Mouse (Mus musculus) layer of hippocampus, adult 9-10 months (tissue): ENCODE measurements around the gene Carf.
"Not testable (repeated sequence)": the region's sequence is repeated elsewhere in the genome, so short reads cannot be mapped to it uniquely, and the experiment has no call there.

Experiments used
- DNase-seq: peaks from one replicate; pipeline ENCODE4 v3.0.0; 2022; ENCODE audit warnings: low spot score

Gene Carf

DNA sequence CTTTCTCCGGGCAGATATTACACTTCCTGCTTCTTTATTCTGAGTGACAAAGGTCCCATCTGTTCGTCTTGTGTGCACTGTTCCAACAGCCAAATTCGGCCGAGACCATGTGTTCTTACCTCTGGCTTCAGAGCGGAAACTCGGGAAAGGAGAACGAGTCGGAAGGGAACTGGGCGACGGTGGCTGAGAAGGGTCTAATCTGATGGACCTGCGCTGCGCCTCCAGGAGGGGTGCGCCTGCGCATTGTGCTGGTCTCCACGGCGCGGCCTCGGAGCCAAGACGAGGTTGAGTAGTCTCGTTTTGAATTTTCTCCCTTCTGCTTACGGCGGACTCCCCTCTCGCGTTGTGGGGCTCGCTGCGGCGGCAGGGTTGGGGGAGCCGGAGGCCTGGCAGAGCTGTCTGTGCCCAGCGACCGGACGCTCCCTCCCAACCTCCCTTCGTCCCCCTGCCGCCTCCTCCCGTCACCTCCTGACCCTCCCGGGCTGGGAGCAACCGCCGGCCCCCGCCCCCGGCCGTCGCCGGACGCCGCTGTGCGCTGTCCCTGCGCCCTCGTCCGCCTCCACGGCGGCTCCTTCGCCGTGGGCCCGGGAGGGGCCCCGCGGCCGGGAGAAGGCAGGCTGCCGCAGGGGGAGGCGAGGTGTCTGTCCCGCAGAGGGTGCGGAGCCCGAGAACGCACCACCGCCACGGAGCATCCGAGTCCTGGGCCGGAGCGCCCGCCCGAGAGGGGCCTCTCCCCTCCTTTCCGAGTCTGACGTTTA is at the start of gene Carf, which contains the start of gene Wdr12:
TSS of gene Carf (plus strand) at position 224 of the 758 bp plus-strand sequence.
TSS of gene Wdr12 (minus strand) at position 622 of the 758 bp plus-strand sequence.
- peak; percentile 95 for DNase-seq

DNA sequence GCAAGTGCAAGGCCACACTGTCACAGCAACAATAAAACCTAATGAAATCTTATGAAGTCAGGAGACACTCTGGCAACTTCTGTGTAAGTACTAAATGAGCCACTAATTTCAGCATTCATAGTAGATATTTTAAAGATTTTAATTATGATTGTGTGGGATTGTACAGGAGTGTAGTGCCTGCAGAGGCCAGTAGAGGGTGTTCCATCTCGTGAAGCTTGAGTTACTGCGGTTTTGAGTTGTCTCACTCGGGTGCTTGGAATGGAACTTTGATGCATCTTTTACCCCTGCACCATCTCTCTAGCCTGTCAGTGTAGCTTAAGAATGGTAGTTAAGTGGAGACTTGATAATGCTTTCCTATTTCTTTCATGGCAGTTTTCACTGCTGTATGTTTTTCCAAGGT is 43.4 kb upstream of the Carf start:
- no peak for DNase-seq

DNA sequence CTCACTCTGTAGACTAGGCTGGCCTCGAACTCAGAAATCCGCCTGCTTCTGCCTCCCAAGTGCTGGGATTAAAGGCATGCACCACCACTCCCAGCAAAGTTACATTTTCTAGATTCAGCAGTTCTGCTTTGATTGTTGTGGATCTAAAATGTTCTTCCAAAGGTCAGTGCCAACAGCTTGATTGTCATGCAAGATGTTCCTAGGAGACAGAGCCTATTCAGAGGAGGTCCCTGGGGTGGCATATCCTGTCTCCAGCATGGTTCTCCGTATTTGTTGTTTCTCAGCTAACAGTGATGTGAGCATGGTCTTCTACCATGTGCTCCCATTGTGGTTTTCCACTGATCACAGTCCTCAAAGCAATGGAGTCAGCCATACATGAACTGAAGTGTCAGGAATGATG is 41.7 kb upstream of the Carf start:
- no peak for DNase-seq

DNA sequence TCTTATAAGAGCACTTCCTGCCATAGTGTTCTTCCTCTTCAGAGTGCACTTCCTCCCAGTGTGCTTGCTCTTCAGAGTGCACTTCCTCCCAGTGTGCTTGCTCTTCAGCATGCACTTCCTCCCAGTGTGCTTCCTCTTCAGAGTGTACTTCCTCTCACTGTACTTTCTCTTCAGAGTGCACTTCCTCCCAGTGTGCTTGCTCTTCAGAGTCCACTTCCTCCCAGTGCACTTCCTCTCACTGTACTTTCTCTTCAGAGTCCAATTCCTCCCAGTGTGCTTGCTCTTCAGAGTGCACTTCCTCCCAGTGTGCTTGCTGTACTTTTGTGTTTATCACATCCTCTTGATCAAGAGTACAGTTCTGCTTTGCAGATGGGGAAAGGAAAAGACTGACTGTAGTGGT is 27.3 kb upstream of the Carf start:
- not testable (repeated sequence) for DNase-seq

DNA sequence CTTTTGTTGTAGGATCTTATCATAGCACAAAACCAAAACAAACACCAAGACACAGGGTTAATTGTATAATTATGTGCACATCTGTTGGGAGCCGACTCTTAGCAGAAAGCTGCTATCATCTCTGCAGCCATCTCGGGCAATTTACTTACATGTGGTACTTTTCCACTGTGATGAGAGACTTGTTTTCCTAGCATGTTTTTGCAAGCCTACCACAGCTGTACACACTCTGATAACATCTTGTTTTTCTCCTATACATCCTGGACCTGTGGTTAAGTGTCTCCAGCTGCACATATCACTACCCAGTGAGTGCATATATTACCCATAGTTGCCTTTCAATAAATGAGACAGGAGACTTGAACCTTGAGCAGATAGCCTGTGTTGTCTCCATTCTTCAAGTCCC is 23.1 kb upstream of the Carf start:
- DNase-seq, result no peak

DNA sequence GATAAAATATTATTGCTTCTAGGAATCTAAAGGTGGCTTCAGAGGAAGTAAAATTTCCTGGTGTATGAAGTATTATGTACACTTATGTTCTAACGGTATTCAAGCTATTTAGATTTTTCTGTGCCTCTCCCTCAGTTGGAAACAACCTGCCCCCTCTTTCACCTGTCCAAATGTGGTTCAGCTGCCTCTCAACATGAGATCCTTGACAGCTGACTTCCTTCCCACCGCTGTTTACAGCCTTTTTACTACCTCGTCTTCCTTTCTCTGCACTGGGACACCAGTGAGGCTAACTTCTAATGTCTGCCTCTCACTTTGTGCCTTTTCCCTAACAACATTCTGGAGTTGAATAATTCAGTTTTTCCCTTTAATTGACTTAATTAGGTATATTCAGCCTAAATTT is 22.5 kb upstream of the Carf start:
- DNase-seq, result no peak

DNA sequence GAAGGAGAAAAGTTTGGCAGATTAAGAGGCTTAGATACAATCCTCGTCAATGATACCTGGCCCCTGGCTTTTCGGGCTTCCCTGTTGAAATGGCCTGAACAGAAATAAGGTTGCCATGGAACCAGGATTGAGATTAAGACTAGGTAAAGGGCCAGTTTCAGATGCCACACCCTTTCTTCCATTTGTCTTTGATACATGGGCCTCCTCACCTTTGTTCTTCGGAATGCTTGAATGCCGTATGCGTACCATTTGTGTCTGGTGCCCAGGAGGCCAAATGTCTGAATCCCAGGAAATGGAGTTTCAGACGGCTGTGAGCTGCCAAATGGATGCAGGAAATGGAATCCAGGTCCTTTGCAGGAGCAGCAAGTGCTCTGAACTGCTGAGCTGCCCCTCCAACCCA is 21.6 kb upstream of the Carf start:
- DNase-seq, result no peak

DNA sequence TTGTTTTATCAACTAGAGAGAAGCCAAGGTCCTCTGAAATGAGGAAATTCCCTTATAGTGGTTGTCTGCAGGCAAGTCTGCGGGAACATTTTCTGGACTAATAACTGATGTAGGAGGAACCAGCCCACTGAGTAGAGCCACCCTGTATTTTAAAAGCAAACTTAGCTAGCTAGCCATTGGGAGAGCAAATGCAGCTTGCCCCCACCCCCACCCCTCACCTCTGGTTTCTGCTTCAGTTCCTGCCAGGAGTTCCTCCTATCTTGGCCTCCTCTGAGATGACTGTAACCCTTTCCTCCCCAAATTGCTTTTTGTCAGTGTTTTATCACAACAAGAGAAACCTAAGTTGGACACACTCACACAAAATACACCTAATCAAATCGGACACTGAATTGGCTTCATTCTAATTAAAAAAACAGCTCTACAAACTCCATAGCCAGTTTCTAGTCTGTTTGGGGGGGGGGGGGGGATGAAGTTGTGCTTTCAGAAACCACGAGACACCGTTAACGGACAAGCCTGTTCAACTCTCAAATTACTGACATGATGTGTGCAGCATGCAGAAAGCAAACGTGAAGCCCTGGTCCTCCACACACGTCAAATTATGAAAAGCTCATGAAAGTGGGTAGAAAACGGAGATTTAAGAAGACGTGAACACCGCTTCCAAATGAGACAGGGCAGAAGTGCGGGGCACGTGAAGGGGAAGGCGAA is 1.3 kb upstream of the Carf start:
- no peak for DNase-seq

DNA sequence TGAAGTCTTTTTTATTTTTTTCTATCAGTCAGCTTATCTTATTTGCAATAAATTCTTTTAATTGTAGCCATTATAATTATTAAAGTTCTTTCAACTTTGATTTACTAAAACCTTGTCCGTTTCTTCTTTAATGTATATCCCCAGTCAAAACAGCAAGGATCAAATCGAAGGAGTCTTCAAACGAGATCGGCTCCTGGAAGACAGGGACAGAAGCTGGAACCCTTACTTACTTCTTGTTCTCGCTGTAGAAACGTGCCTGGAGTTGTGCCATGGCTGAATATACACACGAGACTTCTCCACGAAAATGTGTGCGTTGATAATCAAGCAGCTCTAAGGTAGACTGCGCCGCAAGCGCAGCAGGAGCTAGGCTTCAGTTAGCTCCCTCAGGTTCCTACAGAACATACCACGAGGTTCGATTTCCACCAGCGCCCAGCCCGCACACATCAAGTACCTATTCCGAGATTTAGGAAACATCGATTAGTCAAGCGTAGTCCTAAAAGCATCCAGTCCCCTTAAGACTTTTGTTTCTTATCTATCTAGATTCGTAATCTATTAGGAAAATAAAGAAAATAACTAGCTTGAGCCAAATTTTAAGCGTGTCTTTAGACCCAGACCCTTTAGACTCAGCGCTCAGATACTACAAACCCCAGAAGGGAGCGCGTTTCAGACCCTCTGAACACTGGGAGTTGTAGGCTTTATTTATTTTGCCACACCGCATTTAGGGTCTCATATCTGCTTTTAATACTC is 597 bp upstream of the Carf start:
- peak; percentile 71 for DNase-seq

DNA sequence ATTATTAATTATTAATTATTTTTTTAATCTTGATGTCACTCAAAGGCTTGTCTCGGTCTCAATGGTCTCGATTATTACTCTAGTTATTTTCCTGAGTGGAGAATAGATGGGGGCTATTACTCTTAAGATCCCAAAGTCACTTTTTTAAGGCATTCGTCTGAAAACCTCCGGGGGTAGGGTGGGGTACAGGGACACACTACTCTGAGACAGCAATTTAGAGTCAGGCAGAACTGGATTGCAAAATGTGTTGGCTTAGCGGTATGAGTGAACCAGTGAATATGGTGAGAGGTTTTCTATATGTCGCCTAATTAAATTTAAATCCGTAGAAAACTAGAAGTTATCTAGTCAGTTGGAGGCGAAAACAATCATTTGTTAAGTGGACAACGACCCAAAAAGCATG is 792 bp downstream of the Carf start:
- peak; percentile 2 for DNase-seq

DNA sequence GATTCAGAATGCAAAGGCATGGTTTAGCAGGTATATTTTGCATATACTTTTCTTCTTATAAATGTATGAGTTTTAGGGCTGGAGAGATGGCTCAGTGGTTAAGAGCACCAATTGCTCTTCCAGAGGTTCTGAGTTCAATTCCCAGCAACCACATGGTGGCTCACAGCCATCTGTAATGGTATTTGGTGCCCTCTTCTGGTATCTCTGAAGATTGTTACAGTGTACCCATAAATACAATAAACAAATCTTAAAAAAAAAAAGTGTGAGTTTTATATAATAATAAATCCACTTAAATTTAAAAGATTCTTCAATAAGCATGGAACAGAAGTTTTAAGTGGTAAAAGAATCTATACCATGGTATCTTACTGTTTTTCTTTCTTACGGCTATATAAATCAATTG is 6.5 kb downstream of the Carf start:
- no peak for DNase-seq

DNA sequence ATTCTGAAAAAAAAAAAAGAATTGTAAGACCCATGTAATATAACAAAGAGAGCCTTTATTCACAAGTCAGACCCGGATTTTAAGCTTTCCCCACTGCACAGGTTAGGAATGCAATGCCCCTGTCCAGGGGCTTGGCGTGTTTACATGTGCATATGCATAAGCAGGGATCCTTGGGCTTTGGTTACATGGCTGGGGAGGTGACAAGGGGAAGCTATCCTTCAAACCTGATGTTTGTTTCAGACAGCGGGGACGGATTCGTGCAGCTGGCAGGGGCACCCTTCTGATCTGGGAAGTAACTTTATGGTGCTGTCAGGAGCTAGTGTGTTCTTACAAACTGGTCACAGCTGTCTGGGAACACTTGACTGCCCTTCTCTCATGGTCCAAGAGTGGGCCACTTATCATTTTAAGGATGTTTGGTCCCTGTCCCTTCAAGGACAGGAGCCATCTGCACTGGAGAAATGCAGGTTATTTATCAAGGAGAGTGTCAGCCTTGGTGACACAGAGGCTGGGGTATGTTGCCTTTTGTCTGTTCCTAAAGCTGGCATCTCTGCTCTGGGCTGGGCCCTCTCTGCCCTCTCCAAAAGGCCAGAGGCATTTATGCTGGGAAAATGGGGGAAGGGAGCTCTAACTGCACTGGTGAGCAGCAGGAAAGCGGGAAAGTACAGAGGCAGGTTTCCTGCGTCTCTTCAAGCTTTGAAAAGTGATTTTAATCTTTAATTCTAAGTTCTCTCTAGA is 19.8 kb downstream of the Carf start:
- no peak for DNase-seq

DNA sequence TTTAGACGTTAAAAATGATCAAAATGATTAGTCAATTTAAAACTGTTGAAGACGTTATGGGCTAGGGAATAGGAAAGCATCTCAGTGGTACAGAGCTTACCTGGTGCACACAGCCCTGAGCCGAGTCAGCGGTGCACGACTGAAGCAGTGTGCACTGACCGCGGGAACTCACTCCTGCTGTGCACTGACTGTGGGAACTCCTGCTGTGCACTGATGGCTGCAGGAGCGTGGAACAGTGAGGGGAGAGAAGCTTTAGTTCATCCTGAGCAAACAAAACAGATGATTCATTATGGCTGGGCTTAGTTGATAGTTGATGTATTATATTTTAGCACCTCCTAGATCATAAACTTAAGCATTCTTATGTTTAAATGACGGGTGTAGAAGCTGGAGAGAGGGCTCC is 39.3 kb downstream of the Carf start:
- no peak for DNase-seq

DNA sequence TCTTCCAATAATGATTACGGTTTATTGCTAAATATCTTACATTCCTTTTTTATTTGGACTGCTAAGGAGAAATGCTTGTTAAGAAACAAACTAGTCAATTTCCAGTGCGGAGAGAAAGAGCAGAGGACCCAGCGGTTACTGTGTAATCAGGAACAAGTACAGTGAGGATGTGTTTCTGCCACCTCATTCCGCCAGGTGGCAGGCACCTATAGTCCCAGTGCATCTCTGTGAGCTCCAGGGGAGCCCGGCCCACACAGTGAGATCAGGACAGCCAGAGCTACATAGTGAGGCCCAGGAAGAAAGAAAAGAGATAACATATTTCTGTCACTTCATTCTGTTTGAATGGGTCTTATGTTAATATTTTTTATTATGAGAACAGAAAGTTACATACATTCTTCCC is 54.7 kb downstream of the Carf start:
- DNase-seq, result no peak

DNA sequence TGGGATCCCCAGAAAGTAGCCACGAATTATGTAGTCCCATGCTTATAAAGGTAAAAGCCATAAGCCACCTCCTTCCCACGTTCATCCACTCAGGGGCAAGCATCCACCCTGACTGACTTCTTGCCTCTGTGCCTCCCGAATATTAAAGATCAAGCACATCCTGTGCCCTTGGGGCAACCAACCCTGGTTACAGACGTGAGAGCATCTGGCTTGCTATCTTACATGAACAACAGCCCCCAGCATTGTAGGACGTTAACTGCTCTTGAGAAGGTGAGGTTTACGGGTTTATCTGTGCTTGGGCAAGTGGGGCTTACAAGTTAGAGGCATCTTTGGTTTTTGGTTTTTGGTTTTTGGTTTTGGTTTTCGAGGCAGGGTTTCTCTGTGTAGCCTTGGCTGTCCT is 58.6 kb downstream of the Carf start:
- DNase-seq, result no peak

DNA sequence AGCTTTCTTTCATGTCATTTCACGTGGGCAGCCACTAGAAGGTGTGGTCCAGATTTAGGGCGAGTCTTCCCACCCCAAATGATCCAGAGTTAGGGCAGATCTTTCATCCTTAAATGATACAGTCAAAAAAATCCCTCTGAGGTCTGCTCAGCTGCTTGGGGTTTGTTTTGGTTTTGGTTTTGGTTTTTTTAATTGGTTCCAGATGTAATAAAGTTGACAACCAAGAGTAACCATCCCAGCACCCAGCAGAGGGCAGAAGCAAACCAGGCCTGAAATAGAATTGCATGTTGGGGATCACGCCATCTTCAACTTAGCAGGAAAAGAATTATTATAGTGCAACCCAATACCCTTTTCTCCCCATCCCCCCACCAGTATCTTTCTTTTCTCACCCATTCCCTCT is 60.4 kb downstream of the Carf start:
- DNase-seq, result no peak

DNA sequence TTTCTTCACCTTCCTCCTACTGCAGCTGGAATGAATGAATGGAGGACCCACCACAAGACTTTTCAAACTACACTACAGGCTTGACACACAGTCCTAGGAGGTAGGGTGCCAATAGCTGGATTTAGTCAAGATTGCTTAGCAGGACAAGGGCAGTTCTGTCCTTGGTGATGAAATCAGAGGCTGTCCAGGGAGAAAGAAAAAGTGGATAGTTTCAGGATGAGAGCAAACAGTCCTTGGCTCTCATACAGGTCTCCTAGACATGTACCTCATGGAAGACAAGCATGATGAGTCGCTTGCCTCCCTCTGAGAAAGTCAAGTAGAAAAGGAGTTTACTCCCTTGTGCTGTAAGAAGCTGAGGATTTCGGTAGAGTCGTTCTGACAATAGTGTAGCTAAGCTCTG is 65.6 kb downstream of the Carf start:
- DNase-seq, result no peak

DNA sequence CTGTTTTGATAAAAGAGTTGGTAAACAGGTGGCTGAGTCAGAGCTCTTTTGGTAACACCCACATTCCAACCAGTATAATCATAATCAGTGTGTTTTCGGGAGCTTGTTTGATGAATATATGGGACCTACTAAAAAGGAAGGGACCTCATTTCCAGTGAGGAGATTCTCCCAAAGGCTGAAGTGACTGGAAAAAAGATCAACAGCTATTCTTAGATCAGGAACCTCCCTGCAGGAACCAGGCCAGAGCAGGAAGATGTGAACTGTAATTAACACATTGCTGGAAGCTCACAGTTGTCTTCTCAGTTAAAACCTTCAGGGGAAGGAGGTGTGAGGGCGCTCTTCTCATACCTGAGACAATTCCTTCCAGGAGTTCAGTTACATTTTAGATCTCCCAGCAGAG is 71.6 kb downstream of the Carf start:
- no peak for DNase-seq

DNA sequence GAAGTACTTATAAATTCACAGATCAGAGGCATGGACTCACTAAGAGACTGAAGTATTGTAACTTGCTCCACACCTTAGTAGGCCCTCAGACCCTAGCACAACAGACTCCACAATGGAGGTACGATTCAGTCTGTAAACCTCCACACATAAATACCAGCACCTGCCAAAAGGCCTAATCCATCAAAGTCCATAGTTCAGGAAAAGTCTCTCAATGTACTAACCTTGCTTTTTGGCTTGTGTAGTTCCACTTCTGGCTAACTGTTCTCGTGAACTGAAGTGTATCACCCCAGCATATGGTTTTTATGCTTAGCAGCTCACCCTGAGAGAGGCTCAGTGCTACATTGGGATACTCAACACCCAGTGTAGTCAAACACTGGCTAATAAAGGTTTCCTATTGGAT is 72.2 kb downstream of the Carf start:
- DNase-seq, result no peak

DNA sequence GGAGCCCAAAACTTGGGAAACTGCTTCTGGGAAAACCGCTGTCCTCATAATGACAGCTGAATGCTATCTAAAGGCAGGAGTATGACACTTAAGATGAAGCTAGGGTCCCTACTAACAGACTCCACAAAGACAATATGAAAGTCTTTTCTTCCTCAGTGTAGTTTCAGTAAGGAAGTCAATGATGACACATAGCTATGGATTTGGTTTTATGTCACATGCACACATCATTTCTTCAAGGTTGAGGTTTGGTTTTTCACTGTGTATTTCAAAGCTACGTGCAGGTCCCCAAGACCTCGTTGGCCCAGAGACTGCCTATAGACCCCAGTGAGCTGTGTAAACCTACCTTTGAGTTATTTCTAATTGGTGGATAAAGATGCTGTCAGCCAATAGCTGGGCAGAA is 75.1 kb downstream of the Carf start:
- no peak for DNase-seq

DNA sequence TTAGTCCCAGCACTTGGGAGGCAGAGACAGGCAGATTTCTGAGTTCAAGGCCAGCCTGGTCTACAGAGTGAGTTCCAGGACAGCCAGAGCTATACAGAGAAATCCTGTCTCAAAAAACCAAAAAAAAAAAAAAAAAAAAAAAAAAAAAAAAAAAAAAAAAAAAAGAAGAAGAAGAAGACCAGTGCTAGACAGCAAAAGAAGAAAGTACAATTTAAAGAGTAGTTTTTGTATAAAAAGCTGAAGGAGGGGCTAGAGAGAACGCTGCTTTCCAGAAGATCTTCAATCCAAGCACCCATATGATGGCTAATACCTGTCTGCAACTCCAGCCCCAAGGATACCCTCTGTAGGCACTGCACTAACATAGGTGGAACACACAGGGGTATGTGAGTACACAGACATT is 79.8 kb downstream of the Carf start:
- not testable (repeated sequence) for DNase-seq

DNA sequence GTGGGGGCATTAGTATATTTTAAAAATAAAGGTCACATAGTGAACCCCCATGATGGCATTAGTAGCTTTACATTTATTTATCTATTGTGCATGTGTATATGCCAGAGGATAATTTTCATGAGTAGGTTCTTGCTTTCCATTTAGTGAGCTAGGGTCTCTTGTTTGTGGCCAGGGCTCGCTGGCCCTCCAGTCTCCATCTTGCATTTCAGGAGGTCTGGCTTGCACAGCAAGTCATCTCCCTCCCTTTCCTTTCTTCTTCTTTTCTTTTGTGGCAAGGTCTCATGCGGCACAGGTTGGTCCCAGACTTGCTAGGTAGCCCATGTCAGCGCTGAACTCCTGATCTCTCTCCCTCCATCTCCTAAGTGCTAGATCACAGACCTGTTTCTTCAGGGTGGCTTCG is 81.3 kb downstream of the Carf start:
- DNase-seq, result no peak
